Mouse (Mus musculus): ENCODE measurements at regions not wholly inside any gene's neighbourhood (a gene's known extent, or its start where the extent isn't known, plus 50 kb on each side); places are given as distances from the start of the nearest gene placed in this dataset.
A peak's percentile ranks its signal among the peaks of the same experiment; 100 is the strongest.

- DNase-seq (ENCODE audit: low read depth, low spot score): peak; percentile 30
Observed at GRCm38 (mm10) chr10:110534387-110534786, 78.4 kb upstream of the Nav3 start.

DNA sequence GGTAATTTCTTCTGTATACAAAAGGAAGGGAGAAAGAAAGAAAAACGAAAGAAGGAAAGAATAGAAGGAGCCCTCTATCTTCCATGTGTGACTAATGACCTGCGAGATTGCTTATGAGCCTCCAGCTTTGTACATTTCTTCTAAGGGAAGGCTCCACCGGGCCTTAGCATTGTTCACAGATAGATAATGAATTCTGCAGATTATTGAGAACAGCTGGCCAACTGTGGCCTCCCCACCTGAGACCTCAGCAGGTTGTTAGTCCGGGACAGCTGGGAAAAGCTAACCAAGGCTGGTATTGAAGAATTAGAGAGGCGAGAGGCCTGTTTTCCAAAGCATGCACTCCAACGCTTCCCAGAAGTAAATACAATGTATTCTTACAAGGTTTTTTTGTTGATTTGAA is 86.7 kb upstream of the Nav3 start:
- peak; percentile 34 for DNase-seq (ENCODE audit: low read depth, low spot score)

DNA sequence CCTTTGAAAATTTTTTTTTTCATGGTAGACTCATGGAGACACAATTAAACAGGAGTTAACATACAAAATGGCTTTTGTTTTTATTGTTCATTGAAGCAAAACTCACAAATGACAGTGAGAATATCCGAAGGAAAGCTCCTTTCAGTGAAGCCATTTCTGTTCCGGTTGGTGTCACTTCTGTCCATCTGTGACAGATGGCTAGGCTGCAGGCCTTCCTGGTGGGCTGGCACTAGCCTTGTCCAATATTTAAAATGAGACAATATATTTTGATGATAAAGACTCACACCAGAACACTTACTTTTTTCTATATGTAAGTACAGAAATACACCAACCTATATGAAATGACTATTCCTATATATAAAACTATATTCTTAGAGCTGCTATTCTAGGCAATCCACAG is 92.4 kb upstream of the Nav3 start:
- DNase-seq (ENCODE audit: low read depth, low spot score): no peak

- DNase-seq (ENCODE audit: low read depth, low spot score): no peak
Observed at GRCm38 (mm10) chr10:110553954-110554353, 98.0 kb upstream of the Nav3 start.

- no peak for DNase-seq (ENCODE audit: low read depth, low spot score)
Observed at GRCm38 (mm10) chr10:110556326-110556883, 100.4 kb upstream of the Nav3 start.

DNA sequence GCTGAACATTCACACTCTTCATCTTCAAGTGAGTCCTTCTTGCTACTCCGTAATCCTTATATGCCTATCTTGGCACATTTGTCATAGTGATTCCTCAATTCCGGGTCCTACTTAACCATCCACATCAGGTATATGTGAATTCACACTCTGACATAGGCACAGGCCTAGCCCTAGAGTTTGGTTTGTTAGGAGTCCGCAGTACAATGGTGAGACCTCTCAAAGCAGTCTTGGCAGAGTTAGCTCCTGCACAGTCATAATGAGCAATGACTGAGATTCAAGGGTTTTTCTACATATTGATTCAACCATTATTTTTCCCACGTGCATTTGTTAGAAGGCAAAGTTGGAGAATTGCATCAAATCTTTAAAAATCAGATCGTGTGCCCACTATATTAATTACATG is 107.1 kb upstream of the Nav3 start:
- no peak for DNase-seq (ENCODE audit: low read depth, low spot score)

DNA sequence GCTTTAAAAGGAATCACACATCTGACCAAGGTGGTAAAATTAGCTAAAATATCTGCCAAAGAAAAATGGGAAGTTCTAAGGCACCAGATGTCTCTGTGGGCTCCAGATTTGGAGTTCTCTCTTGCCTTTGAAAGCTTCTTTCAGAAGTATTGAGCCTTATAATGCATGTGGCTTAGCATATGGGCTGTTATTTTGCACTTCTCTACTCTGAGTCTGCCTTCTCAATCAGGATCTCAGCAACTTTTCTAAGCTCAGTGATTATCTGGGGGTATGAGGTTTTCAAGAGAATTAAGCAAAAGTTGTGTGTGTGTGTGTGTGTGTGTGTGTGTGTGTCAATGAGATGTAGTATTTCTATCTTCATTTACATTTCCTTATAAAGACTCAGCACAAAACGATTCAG is 107.6 kb upstream of the Nav3 start:
- no peak for DNase-seq (ENCODE audit: low read depth, low spot score)

GRCm38 (mm10) chr10:110566260-110567050 is 110.5 kb upstream of the Nav3 start:
- DNase-seq (ENCODE audit: low read depth, low spot score): no peak

DNA sequence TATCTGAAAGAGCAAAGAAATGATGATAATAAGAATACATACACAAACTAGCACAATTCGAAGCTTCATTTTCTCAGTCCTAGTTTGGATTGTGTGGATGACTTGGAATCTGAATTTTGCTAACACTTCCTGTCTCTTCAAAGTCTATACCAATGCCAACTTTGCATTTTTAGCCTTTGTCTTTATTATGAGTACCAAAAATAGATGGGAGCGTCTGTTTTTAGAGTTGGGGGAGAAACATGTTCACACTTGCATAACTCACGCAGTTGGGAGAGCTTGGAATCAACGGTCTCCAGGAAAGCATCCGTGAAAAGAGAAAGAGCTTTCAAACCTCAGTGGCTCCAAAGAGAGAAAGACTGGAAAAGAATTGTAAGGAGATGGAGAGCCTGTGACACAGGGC is 114.5 kb upstream of the Nav3 start:
- DNase-seq (ENCODE audit: low read depth, low spot score): no peak

DNA sequence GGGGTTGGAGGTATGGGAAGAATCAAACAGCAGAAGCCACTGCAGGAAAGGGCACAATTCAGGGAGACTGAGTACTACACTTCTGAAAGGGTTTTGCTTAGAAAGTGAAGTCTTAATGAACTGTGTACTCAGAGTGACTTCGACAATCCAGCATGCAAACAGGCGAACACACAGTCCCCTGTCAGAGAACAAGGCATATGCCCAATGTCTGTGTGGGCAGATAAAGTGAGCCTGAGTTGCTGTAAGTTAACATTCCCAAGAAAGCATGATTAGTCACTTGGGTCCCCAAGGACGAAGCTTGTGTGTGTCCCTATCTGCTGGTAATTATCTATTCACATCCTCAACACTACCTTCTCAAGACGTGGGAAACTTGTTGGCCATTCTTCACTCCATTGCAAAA is 115.2 kb upstream of the Nav3 start:
- DNase-seq (ENCODE audit: low read depth, low spot score): no peak

GRCm38 (mm10) chr10:110573530-110573929 is 117.5 kb upstream of the Nav3 start:
- DNase-seq (ENCODE audit: low read depth, low spot score): no peak

- DNase-seq (ENCODE audit: low read depth, low spot score): no peak
Observed at GRCm38 (mm10) chr10:110586029-110586428, 130.0 kb upstream of the Nav3 start.

DNA sequence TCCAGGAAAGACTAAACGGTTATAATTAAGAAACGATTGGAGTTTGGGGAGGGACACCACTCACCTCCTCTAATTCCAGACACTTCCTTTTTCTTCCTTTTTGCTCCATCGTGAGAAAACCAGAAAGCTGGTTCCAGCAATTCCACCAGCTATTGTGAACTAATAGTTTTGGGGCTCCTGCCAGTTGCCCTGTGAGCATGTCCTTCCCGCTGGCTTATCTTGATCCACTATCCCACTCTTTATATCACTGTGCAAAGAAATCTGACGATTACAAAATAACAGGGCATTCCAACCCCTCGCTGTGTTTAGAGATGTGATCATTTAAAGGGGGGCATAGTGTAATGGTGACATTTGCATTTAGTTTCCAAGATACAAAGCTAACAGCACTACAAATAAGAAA is 130.5 kb upstream of the Nav3 start:
- no peak for DNase-seq (ENCODE audit: low read depth, low spot score)

DNA sequence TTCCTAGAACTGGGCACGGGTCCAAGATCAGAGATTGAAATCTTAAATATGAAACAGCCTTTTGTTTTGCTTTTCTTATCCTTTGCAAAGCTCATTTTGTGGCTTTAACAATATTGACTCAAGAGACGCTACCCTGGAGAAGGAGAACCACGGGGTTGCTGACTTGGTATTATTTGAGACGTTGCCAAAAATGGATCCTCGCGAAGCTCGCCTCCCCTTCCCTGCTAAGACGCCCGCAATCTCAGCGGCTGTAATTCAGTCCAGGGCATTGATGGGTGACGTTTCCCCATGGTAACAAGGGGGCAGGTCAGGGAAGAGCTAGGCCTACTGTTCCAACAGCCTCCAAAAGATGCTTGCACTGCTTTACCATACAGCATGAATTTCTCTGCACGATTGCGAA is 131.5 kb upstream of the Nav3 start:
- DNase-seq (ENCODE audit: low read depth, low spot score): no peak

- no peak for DNase-seq (ENCODE audit: low read depth, low spot score)
Observed at GRCm38 (mm10) chr10:110600352-110600853, 144.4 kb upstream of the Nav3 start.

DNA sequence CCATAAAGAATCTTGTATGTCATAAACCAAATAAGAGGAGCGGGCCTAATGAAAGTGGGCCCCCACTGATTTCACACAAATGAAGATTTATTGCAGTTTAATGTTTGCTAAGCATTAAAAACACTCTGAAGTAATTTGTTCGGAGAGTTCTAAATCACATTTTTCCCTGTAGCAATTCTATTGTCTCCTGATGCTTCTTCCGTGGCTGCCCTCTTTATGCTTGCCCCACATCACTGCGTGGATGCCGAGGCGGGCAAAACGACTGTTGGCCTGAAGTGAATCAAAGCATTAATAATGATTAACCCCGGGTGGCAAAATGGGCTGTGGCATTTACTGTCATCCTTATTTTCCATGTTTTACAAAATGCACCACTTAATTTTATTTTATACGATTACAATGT is 134.9 kb upstream of the E2f7 start:
- no peak for DNase-seq (ENCODE audit: low read depth, low spot score)

GRCm38 (mm10) chr10:110617004-110617403 is 128.2 kb upstream of the E2f7 start:
- DNase-seq (ENCODE audit: low read depth, low spot score): no peak

DNA sequence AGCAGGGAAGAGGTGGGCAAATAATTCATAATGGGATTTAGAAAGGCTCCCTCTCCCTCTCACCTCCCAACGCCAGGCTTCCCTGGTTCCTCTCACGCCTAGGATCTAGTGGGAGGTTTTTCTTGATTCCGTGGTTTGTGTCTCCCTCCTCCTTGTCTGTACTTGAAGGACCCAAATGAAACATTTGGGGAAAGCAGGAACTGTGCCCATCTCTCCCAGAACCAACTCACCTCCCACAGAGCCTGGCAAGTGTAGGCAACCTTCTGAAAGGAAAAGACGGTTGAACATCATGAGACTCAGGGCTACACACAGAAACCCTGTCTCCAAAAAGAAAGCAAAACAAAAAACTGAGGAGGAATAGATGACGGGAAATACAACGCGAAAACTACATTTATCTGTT is 126.0 kb upstream of the E2f7 start:
- DNase-seq (ENCODE audit: low read depth, low spot score): no peak

GRCm38 (mm10) chr10:110625644-110626043 is 119.6 kb upstream of the E2f7 start:
- no peak for DNase-seq (ENCODE audit: low read depth, low spot score)

- DNase-seq (ENCODE audit: low read depth, low spot score): peak; percentile 51
Observed at GRCm38 (mm10) chr10:110640406-110640805, 104.8 kb upstream of the E2f7 start.

GRCm38 (mm10) chr10:110642065-110642690 is 103.1 kb upstream of the E2f7 start:
- peak; percentile 10 for DNase-seq (ENCODE audit: low read depth, low spot score)

DNA sequence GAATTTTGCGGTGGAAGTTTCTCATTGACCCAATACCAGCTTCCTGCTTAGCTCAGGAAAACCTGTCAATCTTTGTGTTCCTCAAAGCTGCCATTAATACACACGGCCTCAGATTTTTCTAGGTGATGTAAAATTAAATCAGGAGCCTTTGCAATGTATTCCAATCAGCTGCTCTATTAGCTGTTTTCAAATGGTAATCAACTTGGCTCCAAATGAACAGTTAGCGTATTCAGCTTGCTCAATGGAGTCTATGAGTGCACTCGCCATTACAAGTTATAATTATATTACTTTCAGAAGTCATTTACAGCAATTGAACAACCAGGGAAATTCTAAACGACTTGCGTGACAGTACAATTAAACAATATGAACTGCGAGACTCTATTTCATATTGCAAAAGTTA is 97.6 kb upstream of the E2f7 start:
- DNase-seq (ENCODE audit: low read depth, low spot score): no peak

GRCm38 (mm10) chr10:110650107-110650506 is 95.1 kb upstream of the E2f7 start:
- DNase-seq (ENCODE audit: low read depth, low spot score): no peak
